Mouse (Mus musculus) heart, embryonic 13.5 days (tissue): ENCODE data around the gene Bhlha15. TPM values are rescaled to one million over a fixed set of nuclear protein-coding genes. Genes with fewer than 3 reads are reported as not detected.

Experiments used
- ATAC-seq: fragments of 200-750 bp; cut with Nextera tagmentation; 2 replicates; pipeline ENCODE4 v1.8.0; 2017; ENCODE audit warnings: moderate TSS enrichment; ENCODE audit not compliant: insufficient number of reproducible peaks, low FRiP score, low TSS enrichment; ENCODE audit errors: extremely low read depth
- H3K27ac ChIP-seq: fragments of 300-500 bp; sonication (generic); replicated peaks from 2 replicates; pipeline ENCODE4 v1.5.1; 2015; ENCODE audit warnings: moderate library complexity, mild to moderate bottlenecking, inconsistent platforms
- H3K27me3 ChIP-seq: fragments of 300-500 bp; sonication (generic); replicated peaks from 2 replicates; pipeline ENCODE4 v1.6.1; 2015; ENCODE audit warnings: mild to moderate bottlenecking, inconsistent platforms
- H3K36me3 ChIP-seq: fragments of 300-500 bp; sonication (generic); 2 replicates; pipeline ENCODE4 v1.6.1; 2015; ENCODE audit warnings: mild to moderate bottlenecking, inconsistent platforms
- H3K4me1 ChIP-seq: fragments of 300-500 bp; sonication (generic); 2 replicates; pipeline ENCODE4 v1.6.1; 2015; ENCODE audit warnings: inconsistent platforms
- H3K4me2 ChIP-seq: fragments of 300-500 bp; sonication (generic); 2 replicates; pipeline ENCODE4 v1.6.1; 2015; ENCODE audit warnings: inconsistent platforms, mild to moderate bottlenecking, moderate library complexity
- H3K4me3 ChIP-seq: fragments of 300-500 bp; sonication (generic); 2 replicates; pipeline ENCODE4 v1.5.1; 2015; ENCODE audit warnings: moderate library complexity, mild to moderate bottlenecking, inconsistent platforms
- H3K9ac ChIP-seq: fragments of 300-500 bp; sonication (generic); 2 replicates; pipeline ENCODE4 v1.6.1; 2015; ENCODE audit warnings: inconsistent platforms, mild to moderate bottlenecking, moderate library complexity
- H3K9me3 ChIP-seq: fragments of 300-500 bp; sonication (generic); 2 replicates; pipeline ENCODE4 v1.6.1; 2016; ENCODE audit warnings: inconsistent platforms
- WGBS: fragments of 180-500 bp; shearing (Covaris S2); methylation state at CpG from one replicate; pipeline ENCODE4 v1.1.7; 2015; ENCODE audit warnings: mixed read lengths; 5-methylcytosine and 5-hydroxymethylcytosine counted together
- polyA plus RNA-seq: library from polyadenylated mRNA; unstranded; fragments of >200 nt; fragmentation: Nextera tagmentation; extraction: Ambion mirVana; gene quantifications from 2 replicates; pipeline ENCODE4 v1.2.1, GENCODE M21; 2015

The Bhlha15 gene
- polyA plus RNA-seq, 1 experiment from 2014 or later = 0.33 TPM

DNA sequence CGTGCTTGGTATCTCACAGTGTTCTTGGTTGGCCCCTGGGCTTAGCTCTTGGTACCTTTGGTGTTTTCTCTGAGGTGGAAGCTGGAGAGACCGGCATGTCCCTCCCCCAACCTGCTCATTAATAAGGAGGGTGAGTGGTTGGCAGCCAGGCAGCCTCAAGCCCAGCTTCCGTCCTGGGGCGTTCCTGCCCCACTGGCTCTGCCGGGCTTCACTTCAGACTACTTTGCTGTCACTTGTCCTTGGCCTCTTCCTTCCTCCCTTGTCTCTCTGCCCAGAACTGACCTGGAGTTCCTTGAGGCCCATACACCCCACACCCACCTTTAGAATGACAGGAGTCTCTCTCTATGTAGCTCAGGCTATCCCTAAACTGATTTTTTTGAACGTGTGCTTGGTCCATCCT is 2.6 kb downstream of the Bhlha15 start:
- Histone ChIP-seq H3K4me1 (peaks cover 24% of the 10 kb centered on the region), H3K4me3 (no peak overlapping the region), H3K27me3 (no peaks in the 10 kb centered on the region), H3K9ac (no peak overlapping the region), H3K4me2 (no peak overlapping the region), H3K27ac (no peak overlapping the region), H3K9me3 (no peaks in the 10 kb centered on the region), H3K36me3 (peaks cover 1% of the 10 kb centered on the region)
- ATAC-seq = no peak
- 75% methylated on average over 6 of the region's 6 CpGs for WGBS

DNA sequence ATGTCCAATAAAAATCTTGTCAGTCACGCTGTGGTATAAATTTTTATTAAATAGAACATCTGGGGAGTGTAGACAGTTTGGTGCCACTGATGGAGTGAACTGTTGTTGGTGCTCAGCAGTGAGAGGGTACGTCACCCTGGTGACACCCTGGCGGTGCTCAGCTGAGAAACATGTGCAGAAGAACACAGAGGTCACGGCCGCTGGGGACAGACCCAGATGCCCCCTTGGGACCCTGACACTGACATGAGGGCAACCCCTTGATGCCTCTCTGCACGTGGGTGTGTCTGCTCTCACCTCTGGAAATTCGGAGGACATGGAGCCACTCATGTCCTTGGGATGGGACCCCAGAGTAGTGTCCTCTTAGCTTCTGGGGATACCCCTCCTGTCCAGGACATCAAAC is 4.3 kb downstream of the Bhlha15 start:
- Histone ChIP-seq H3K9me3 (no peaks in the 10 kb centered on the region), H3K27me3 (no peaks in the 10 kb centered on the region), H3K4me1 (peaks cover 20% of the 10 kb centered on the region), H3K36me3 (no peaks in the 10 kb centered on the region), H3K27ac (no peak overlapping the region), H3K9ac (no peak overlapping the region), H3K4me3 (no peak overlapping the region), H3K4me2 (no peak overlapping the region)
- 71% methylated on average over 7 of the region's 7 CpGs for WGBS
- no peak for ATAC-seq

DNA sequence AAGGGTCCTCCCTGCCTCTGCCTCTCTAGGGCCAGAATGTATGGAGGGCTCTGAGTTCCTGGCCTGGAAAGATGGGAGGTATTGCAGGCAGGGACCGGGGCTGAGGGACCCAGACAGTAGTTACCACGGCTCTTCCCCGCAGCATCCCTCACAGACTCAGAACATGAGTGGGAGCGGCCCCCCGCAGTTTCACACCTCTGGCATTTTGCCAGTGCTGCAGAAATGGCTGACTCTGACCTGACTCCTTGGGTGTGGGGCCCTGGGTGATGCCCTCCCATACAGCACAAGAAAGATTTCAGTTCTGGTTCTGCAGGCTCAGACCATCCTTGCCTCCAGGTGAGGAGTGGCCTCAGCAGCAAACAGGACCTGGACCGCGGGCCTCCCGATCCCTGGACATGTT is 5.5 kb downstream of the Bhlha15 start:
- Histone ChIP-seq H3K4me3 (no peak overlapping the region), H3K36me3 (peaks cover 6% of the 10 kb centered on the region), H3K4me2 (no peak overlapping the region), H3K9me3 (no peaks in the 10 kb centered on the region), H3K4me1 (peaks cover 9% of the 10 kb centered on the region), H3K27ac (no peak overlapping the region), H3K27me3 (no peaks in the 10 kb centered on the region), H3K9ac (no peak overlapping the region)
- WGBS = 82% methylated on average over 8 of the region's 8 CpGs
- ATAC-seq = no peak

DNA sequence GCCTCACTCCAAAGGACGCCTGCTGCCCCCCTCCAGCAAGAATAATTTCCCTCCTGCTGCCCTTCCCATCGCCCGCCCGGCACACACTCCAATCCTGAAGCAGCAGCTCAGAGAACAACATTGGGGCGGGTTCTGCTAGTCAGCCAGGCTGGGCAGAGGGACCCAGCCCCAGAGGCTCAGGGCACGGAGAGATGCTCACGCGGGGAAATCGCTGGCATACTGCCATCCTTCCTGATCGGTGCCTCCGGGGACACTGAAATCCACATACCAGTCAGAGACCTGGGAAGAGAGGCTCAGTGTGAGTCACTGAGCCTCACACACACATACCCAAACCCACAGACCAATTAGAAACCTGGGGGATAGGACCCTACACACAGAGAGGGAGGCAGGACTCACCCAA is 10.5 kb downstream of the Bhlha15 start:
- H3K27ac ChIP-seq = no peak overlapping the region
- ATAC-seq = no peak
- no peaks in the 10 kb centered on the region for H3K4me1 ChIP-seq
- no peak overlapping the region for H3K9ac ChIP-seq
- 71% methylated on average over 11 of the region's 11 CpGs for WGBS
- peaks cover 55% of the 10 kb centered on the region for H3K36me3 ChIP-seq
- H3K4me3 ChIP-seq = no peak overlapping the region
- no peaks in the 10 kb centered on the region for H3K27me3 ChIP-seq
- H3K9me3 ChIP-seq = peaks cover 7% of the 10 kb centered on the region; the same call in 1 of the 2 replicates
- no peak overlapping the region for H3K4me2 ChIP-seq

DNA sequence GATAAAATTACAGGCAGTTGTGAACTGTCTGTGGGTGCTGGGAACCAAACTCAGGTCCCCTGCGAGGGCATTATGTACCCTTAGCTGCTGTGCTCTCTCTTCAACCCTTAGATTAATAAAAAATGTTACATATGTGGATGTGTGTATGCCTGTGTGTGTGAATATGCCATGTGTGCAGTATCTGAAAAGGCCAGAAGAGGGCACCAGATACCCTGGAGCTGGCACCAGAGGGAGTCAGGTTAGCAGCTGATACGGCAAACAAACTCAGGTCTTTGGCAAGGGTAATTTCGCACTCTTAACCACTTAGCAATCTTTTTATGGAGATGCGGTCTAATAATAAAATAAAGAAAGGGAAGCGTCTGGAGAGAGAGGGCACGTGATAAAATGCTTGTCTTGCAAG is 12.3 kb downstream of the Bhlha15 start:
- no peak overlapping the region for H3K9ac ChIP-seq
- H3K27me3 ChIP-seq = no peaks in the 10 kb centered on the region
- 95% methylated on average over 6 of the region's 6 CpGs for WGBS
- no peak for ATAC-seq
- peaks cover 7% of the 10 kb centered on the region; the same call in 1 of the 2 replicates for H3K9me3 ChIP-seq
- H3K4me1 ChIP-seq = no peaks in the 10 kb centered on the region
- H3K4me2 ChIP-seq = no peak overlapping the region
- H3K36me3 ChIP-seq = peaks cover 73% of the 10 kb centered on the region
- no peak overlapping the region for H3K27ac ChIP-seq
- no peak overlapping the region for H3K4me3 ChIP-seq

DNA sequence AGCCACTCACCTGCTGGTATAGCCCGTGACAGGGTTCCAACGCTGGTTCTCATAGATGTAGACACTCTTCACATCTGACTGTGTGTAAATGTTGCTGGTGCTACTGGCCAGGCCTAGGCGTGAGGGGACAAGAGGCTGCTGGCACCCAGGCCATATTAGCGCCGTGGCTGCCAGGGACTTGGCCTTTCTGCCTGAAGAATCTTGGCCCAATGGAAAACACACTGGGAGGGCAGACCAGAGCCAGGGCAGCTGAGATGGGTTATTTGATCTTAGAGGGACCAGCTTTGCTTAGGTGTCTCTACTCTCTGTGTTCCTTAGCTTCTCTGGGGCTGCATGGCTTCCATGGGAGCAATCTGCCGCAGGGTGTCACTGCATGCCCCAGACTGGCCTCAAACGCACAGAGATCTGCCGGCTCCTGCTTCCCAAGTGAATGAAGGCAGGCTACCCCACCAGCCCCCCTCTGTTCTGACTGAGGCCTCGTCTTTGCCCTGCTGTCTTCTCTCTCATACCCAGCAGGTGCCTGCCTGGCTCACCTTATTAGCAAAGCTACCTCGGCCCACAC is 13.4 kb downstream of the Bhlha15 start:
- Histone ChIP-seq H3K36me3 (peaks cover 81% of the 10 kb centered on the region), H3K4me3 (no peak overlapping the region), H3K4me2 (no peak overlapping the region), H3K9me3 (peaks cover 7% of the 10 kb centered on the region; the same call in 1 of the 2 replicates), H3K27ac (no peak overlapping the region), H3K9ac (no peak overlapping the region), H3K27me3 (no peaks in the 10 kb centered on the region), H3K4me1 (no peaks in the 10 kb centered on the region)
- WGBS = 87% methylated on average over 10 of the region's 10 CpGs
- no peak for ATAC-seq

DNA sequence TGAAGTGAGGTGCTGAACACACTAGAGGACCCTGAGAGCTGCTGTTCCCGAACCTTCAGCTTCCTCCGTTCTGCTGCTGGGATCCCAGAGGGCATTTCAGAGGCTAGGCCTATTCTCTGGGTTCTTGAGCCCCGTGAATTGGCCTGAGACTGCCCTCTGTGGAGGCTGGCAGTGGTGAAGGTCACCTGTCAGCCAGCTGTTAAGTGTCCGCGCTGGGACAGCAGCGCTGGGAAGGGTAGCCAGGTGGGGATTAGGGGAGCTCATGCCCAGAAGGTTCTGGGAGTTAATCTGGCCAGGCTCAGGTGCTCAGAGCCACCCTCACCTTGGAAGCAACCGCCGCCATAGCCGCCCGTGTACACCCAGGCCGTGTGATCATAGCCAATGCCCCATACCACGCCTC is 14.2 kb downstream of the Bhlha15 start:
- Histone ChIP-seq H3K27me3 (no peaks in the 10 kb centered on the region), H3K4me1 (no peaks in the 10 kb centered on the region), H3K9ac (no peak overlapping the region), H3K36me3 (peaks cover 86% of the 10 kb centered on the region), H3K9me3 (peaks cover 7% of the 10 kb centered on the region; the same call in 1 of the 2 replicates), H3K27ac (no peak overlapping the region), H3K4me2 (no peak overlapping the region), H3K4me3 (no peak overlapping the region)
- 87% methylated on average over 12 of the region's 12 CpGs for WGBS
- no peak for ATAC-seq

DNA sequence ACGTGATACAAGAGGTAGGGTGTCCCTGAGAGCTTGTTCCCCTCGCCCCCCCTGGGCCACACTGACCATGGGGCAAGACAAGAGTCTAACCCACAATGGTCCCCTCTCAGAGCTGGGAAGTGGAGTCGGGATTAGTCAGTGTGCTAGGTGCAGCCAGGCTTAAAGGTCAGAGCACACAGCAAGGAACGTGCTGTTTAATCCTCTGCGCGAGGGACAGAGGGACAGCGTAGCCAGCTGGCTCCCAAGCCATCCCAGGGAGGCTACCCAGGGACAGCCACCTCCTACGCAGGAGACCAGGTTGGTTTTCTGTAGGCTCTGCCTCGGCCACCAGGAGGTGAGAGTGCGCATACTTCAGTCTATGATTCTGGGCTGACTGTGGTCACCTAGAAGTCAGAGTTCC is 14.8 kb downstream of the Bhlha15 start:
- peaks cover 91% of the 10 kb centered on the region for H3K36me3 ChIP-seq
- peaks cover 7% of the 10 kb centered on the region; the same call in 1 of the 2 replicates for H3K9me3 ChIP-seq
- H3K9ac ChIP-seq = no peak overlapping the region
- no peak overlapping the region for H3K27ac ChIP-seq
- WGBS = 82% methylated on average over 10 of the region's 10 CpGs
- no peak for ATAC-seq
- H3K27me3 ChIP-seq = no peaks in the 10 kb centered on the region
- H3K4me1 ChIP-seq = no peaks in the 10 kb centered on the region
- no peak overlapping the region for H3K4me2 ChIP-seq
- H3K4me3 ChIP-seq = no peak overlapping the region

DNA sequence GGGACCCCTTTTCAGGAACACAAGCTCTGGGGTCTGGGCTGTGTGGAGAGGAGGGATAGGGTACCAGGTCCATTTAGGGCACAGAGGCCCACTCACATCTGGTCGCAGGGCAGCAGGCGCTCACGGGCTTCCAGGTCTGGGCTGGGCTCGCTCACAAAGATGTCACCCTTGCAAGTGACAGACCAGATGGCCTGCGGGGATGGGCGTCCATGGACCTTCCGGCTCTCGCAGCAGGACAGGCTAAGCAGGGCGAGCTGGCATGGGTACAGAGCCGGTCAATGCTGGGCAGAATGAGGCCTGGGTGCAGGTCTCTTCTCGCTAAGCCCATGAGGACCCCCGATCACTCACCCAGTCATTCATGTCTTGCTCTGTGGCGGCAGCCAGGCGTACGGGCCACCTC is 16.0 kb downstream of the Bhlha15 start:
- H3K27ac ChIP-seq = no peak overlapping the region
- H3K27me3 ChIP-seq = no peaks in the 10 kb centered on the region
- no peak overlapping the region for H3K4me2 ChIP-seq
- peaks cover 92% of the 10 kb centered on the region for H3K36me3 ChIP-seq
- no peaks in the 10 kb centered on the region for H3K4me1 ChIP-seq
- ATAC-seq = no peak
- H3K9me3 ChIP-seq = peaks cover 7% of the 10 kb centered on the region; the same call in 1 of the 2 replicates
- no peak overlapping the region for H3K4me3 ChIP-seq
- no peak overlapping the region for H3K9ac ChIP-seq
- 93% methylated on average over 15 of the region's 15 CpGs for WGBS

DNA sequence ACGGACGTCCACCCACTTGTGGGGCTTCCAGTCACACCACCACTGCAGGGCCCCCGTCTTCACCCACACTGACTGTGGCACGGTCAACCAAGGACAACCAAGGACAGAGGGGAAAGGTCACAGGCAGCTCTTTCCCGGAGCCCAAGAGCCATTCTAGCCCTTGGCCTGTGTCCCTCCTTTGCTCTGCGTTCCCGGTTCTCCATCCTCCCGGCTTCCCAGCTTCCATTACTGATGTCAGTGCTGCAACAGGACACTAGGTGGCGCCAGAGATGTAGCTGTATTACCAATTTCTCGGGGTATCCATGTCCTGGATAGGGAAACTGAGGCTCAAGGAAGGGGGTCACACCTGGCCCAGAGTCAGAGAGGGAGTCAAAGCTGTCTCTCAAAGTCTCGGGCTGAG is 17.4 kb downstream of the Bhlha15 start:
- H3K27ac ChIP-seq = no peak overlapping the region
- H3K4me1 ChIP-seq = no peaks in the 10 kb centered on the region
- no peak overlapping the region for H3K9ac ChIP-seq
- peaks cover 4% of the 10 kb centered on the region; the same call in 1 of the 2 replicates for H3K9me3 ChIP-seq
- H3K27me3 ChIP-seq = no peaks in the 10 kb centered on the region
- H3K36me3 ChIP-seq = peaks cover 92% of the 10 kb centered on the region
- no peak for ATAC-seq
- H3K4me3 ChIP-seq = no peak overlapping the region
- 46% methylated on average over 11 of the region's 11 CpGs for WGBS
- no peak overlapping the region for H3K4me2 ChIP-seq

DNA sequence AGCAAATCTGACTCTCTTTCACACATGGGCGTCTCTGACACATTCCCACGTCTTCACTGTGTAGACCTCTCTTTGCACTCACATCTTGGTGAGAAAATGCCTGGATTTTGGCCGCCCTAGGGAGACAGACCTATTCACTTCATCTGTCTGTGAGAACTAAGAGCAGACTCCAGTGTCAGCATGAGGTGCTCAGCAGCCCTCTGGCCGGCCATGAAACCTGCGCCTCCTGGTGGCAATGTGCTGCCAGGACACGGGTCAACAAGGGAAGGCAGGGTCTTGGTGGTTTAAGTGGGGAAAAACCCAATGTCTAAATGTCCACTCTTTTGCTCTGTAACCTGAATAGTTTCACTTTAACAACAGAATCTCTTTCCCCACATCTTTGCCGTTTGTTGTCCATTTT is 24.4 kb downstream of the Bhlha15 start:
- H3K27ac ChIP-seq = no peak overlapping the region
- WGBS = 19% methylated on average over 7 of the region's 7 CpGs
- no peak overlapping the region for H3K4me2 ChIP-seq
- peaks cover 67% of the 10 kb centered on the region for H3K36me3 ChIP-seq
- no peak overlapping the region for H3K4me3 ChIP-seq
- H3K4me1 ChIP-seq = peaks cover 4% of the 10 kb centered on the region; the same call in 1 of the 2 replicates
- H3K9me3 ChIP-seq = no peaks in the 10 kb centered on the region
- H3K9ac ChIP-seq = no peak overlapping the region
- ATAC-seq = no peak
- no peaks in the 10 kb centered on the region for H3K27me3 ChIP-seq

DNA sequence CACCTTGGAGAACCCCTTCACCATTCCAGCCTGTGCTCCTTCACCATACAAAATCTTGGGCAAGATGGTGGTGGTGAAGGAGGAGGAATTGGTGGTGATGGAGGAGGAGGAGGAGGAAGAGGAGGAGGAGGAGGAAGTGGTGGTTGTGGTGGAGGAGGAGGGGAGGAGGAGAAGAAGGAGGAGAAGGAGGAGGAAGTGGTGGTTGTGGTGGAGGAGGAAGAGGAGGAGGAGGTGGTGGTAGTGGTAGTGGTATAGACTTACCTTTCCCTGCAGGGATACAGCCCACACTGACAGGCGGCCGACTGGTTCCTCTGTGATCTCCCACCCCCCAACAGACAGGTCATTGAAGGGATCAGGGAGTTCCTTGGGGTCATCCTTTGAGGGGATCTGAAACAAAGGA is 25.9 kb downstream of the Bhlha15 start:
- no peaks in the 10 kb centered on the region for H3K27me3 ChIP-seq
- no peak overlapping the region for H3K27ac ChIP-seq
- ATAC-seq = no peak
- H3K4me1 ChIP-seq = peaks cover 4% of the 10 kb centered on the region; the same call in 1 of the 2 replicates
- no peak overlapping the region for H3K4me2 ChIP-seq
- no peak overlapping the region for H3K9ac ChIP-seq
- no peak overlapping the region for H3K4me3 ChIP-seq
- peaks cover 52% of the 10 kb centered on the region for H3K36me3 ChIP-seq
- H3K9me3 ChIP-seq = no peaks in the 10 kb centered on the region
- WGBS = 83% methylated on average over 2 of the region's 2 CpGs
